Comparison of ENCODE assay signal across 35 mouse cellular contexts in the genomic region with DNA sequence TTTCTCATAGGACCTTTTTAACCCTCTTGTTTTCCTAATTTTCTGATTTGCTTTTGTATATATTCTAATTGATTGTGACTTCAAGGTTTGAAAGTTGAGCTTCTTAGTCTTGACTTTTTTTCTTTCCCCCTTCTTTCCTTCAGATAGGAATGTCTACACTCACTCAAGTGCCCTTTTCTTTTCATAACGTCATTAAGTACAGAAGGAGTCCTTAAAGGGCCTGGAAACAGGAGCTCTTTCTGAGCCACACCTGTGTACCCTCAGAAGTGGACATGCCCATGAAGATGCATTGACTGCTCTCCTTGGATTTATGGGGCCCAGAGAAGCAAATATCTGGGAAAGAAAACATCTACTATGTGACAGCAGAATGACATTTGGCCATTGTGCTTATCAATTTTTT.
"Had no signal": no experiment of that assay in that cellular context is flagged by ENCODE, and none has a peak within 500 bp of the region (broad histone marks: within the 10 kb centered on the region; RNA-seq: fewer than 3 reads in every experiment).

No protein-coding gene starts in this region.

- H3K4me3 ChIP-seq: heart, adult 2 months; heart, embryonic 10.5 days; heart, embryonic 12.5 days; heart, embryonic 13.5 days; heart, embryonic 15.5 days; hindbrain, embryonic 10.5 days; hindbrain, embryonic 12.5 days; hindbrain, embryonic 13.5 days; hindbrain, embryonic 15.5 days; intestine, embryonic 15.5 days; kidney, embryonic 15.5 days; layer of hippocampus, adult 2 months had no signal

- H3K27me3 ChIP-seq: heart, embryonic 12.5 days; heart, embryonic 13.5 days; heart, embryonic 15.5 days; hindbrain, embryonic 12.5 days; hindbrain, embryonic 13.5 days; hindbrain, embryonic 15.5 days; intestine, embryonic 15.5 days; kidney, embryonic 15.5 days had no signal

- H3K9ac ChIP-seq: heart, embryonic 12.5 days; heart, embryonic 13.5 days; heart, embryonic 15.5 days; hindbrain, embryonic 12.5 days; hindbrain, embryonic 13.5 days; hindbrain, embryonic 14.5 days; hindbrain, embryonic 15.5 days; intestine, embryonic 15.5 days; kidney, embryonic 15.5 days had no signal

- DNase-seq: heart, adult 2 months; heart, postnatal 10 days; heart, postnatal 14 days; heart, postnatal 36 days; heart, postnatal 4 days; kidney, adult 11 months; kidney, adult 18-20 months; kidney, adult 2 months; kidney, adult 8-10 months; kidney, adult 9 months; kidney, postnatal 10 days; kidney, postnatal 14 days; kidney, postnatal 25 days; kidney, postnatal 36 days; kidney, postnatal 4 days; layer of hippocampus, adult 9-11 months had no signal

- H3K36me3 ChIP-seq: heart, embryonic 10.5 days; heart, embryonic 12.5 days; heart, embryonic 13.5 days; heart, embryonic 15.5 days; hindbrain, embryonic 10.5 days; hindbrain, embryonic 12.5 days; hindbrain, embryonic 13.5 days; hindbrain, embryonic 15.5 days; intestine, embryonic 15.5 days; kidney, embryonic 15.5 days had no signal

- H3K27ac ChIP-seq: heart, adult 2 months; heart, embryonic 10.5 days; heart, embryonic 13.5 days; heart, embryonic 15.5 days; hindbrain, embryonic 10.5 days; hindbrain, embryonic 12.5 days; hindbrain, embryonic 13.5 days; hindbrain, embryonic 14.5 days; hindbrain, embryonic 15.5 days; hindbrain, postnatal 0 days; intestine, embryonic 15.5 days; kidney, embryonic 15.5 days; kidney, postnatal 0 days; layer of hippocampus, adult 2 months had no signal

- ATAC-seq: hindbrain, embryonic 16.5 days; hindbrain, postnatal 0 days; inflammation-experienced regulatory T-cells, adult 6 months; intestine, embryonic 15.5 days; intestine, embryonic 16.5 days; intestine, postnatal 0 days had no signal

- H3K4me1 ChIP-seq: heart, embryonic 10.5 days; heart, embryonic 12.5 days; heart, embryonic 13.5 days; heart, embryonic 15.5 days; hindbrain, embryonic 10.5 days; hindbrain, embryonic 12.5 days; hindbrain, embryonic 13.5 days; hindbrain, embryonic 15.5 days; intestine, embryonic 15.5 days; kidney, embryonic 15.5 days had no signal

- H3K9me3 ChIP-seq: heart, embryonic 10.5 days; heart, embryonic 12.5 days; heart, embryonic 13.5 days; heart, embryonic 15.5 days; hindbrain, embryonic 10.5 days; hindbrain, embryonic 12.5 days; hindbrain, embryonic 13.5 days; hindbrain, embryonic 15.5 days; intestine, embryonic 15.5 days; kidney, embryonic 15.5 days had no signal

- H3K4me2 ChIP-seq: heart, embryonic 11.5 days; heart, embryonic 12.5 days; heart, embryonic 13.5 days; heart, embryonic 15.5 days; hindbrain, embryonic 12.5 days; hindbrain, embryonic 13.5 days; hindbrain, embryonic 14.5 days; hindbrain, embryonic 15.5 days; intestine, embryonic 15.5 days; kidney, embryonic 15.5 days had no signal
